Mouse (Mus musculus) hindbrain, embryonic 11.5 days (tissue): ENCODE results near the gene Taok3. TPM values are rescaled to one million over a fixed set of nuclear protein-coding genes. Genes with fewer than 3 reads are reported as not detected.

Experiments
- ATAC-seq: fragments of 200-750 bp; cut with Nextera tagmentation; 2 replicates; pipeline ENCODE4 v1.8.0; 2017; ENCODE audit warnings: mild to moderate bottlenecking, moderate TSS enrichment, moderate library complexity; ENCODE audit not compliant: low FRiP score
- DNase-seq: peaks from one replicate; pipeline ENCODE4 v3.0.0-alpha.2; 2015; ENCODE audit warnings: low spot score
- H3K27ac ChIP-seq: fragments of 300-500 bp; sonication (generic); 2 replicates; pipeline ENCODE4 v1.5.1; 2014; ENCODE audit warnings: mild to moderate bottlenecking, low read depth, low read length
- H3K27me3 ChIP-seq: fragments of 300-500 bp; sonication (generic); 2 replicates; pipeline ENCODE4 v1.6.1; 2014; ENCODE audit warnings: mild to moderate bottlenecking, low read length, moderate library complexity, mixed read lengths; ENCODE audit not compliant: control insufficient read depth, insufficient read depth
- H3K36me3 ChIP-seq: fragments of 300-500 bp; sonication (generic); 2 replicates; pipeline ENCODE4 v1.6.1; 2014; ENCODE audit warnings: mild to moderate bottlenecking, low read length, moderate library complexity, mixed read lengths; ENCODE audit not compliant: control insufficient read depth, insufficient read depth
- H3K4me1 ChIP-seq: fragments of 300-500 bp; sonication (generic); replicated peaks from 2 replicates; pipeline ENCODE4 v1.6.1; 2014; ENCODE audit warnings: low read length, mixed read lengths; ENCODE audit not compliant: control insufficient read depth, insufficient read depth
- H3K4me2 ChIP-seq: fragments of 300-500 bp; sonication (generic); replicated peaks from 2 replicates; pipeline ENCODE4 v1.6.1; 2014; ENCODE audit warnings: mild to moderate bottlenecking, low read depth, low read length
- H3K4me3 ChIP-seq: fragments of 300-500 bp; sonication (generic); 2 replicates; pipeline ENCODE4 v1.5.1; 2014; ENCODE audit warnings: low read depth, low read length
- H3K9ac ChIP-seq: fragments of 300-500 bp; sonication (generic); 2 replicates; pipeline ENCODE4 v1.6.1; 2014; ENCODE audit warnings: low read depth, low read length
- H3K9me3 ChIP-seq: fragments of 300-500 bp; sonication (generic); 2 replicates; pipeline ENCODE4 v1.6.1; 2016; ENCODE audit warnings: low read length; ENCODE audit not compliant: control insufficient read depth
- WGBS: fragments of 180-500 bp; shearing (Covaris S2); extraction: QIAGEN DNeasy Blood & Tissue Kit; methylation state at CpG from one replicate; pipeline ENCODE4 v1.1.7; 2014; 5-methylcytosine and 5-hydroxymethylcytosine counted together
- polyA plus RNA-seq: library from polyadenylated mRNA; unstranded; fragments of >200 nt; fragmentation: Nextera tagmentation; extraction: Ambion mirVana; gene quantifications from 2 replicates; pipeline ENCODE4 v1.2.1, GENCODE M21; 2014

Gene Taok3
- polyA plus RNA-seq, 1 experiment from 2014 or later, result 21.7 TPM

DNA sequence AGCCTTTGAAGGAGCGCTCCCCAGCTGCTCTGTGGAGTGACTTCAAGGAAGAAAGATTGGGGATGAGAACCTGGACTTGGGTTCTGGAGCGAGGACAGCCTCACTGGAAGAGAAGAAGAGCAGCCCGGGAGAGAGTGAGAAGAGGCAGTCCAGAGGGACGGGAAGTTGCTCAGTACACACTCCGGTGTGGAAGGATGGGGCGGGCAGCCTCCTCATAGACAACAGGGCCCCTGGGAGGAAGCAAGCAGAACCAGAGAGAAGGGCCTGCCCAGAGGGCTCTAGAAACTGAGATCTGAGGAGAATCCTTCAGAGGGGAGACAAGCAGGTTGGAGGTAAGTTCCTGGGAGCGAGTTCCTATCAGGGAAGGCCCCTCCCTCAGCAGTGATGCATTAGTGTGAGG, 20.4 kb downstream of the Taok3 start:
- Histone ChIP-seq H3K4me1 (peaks cover 2% of the 10 kb centered on the region; the same call in 1 of the 2 replicates), H3K9ac (no peak overlapping the region), H3K36me3 (no peaks in the 10 kb centered on the region), H3K9me3 (no peaks in the 10 kb centered on the region), H3K27ac (no peak overlapping the region), H3K27me3 (no peaks in the 10 kb centered on the region), H3K4me2 (no peak overlapping the region), H3K4me3 (no peak overlapping the region)
- 73% methylated on average over 7 of the region's 7 CpGs for WGBS
- ATAC-seq (no peak), DNase-seq (no peak)

DNA sequence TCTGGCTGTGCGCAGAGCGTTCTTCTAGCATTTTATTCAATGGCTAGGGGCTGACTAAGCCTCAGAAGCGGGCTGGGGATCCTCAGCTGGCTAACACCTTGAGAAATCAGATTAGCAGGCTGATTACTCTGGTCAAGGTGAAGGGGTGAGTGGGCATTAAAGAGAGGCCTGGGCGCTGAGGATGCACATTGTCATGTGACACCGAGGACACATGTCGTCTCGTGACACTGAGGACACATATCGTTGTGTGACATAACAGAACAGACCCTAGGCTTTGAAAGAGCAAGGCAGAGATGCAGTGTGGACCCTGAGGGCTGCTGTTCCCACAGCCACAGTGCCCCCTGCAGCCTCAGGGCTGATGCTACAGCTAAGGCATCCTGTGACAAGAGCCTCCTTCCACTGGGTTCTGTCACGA, 23.8 kb downstream of the Taok3 start:
- Histone ChIP-seq H3K4me3 (no peak overlapping the region), H3K4me2 (no peak overlapping the region), H3K9me3 (no peaks in the 10 kb centered on the region; the same call in 1 of the 2 replicates), H3K27me3 (no peaks in the 10 kb centered on the region), H3K4me1 (no peaks in the 10 kb centered on the region), H3K9ac (no peak overlapping the region), H3K36me3 (no peaks in the 10 kb centered on the region), H3K27ac (no peak overlapping the region)
- 62% methylated on average over 9 of the region's 9 CpGs for WGBS
- DNase-seq, result peak; percentile 50
- ATAC-seq, result no peak

DNA sequence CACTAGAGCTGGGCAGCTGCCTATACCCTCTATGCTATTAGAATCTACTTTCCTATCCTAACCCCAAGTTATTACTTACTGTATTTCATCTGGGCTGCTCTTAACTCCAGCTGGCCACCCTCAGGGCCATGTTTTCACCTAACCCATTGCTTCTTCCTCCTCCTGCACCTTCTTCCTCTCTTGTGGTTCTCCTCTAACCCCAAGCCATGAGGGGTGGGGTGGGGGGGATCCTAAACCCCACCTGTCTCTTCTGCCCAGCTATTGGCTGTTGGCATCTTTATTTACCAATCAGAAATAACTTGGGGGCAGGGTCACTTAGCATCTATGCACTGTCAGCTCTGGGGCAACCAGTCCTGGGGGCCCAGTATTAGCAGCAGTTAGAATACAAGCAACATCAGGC, 26.2 kb downstream of the Taok3 start:
- no peak for ATAC-seq
- H3K4me3 ChIP-seq, result no peak overlapping the region

DNA sequence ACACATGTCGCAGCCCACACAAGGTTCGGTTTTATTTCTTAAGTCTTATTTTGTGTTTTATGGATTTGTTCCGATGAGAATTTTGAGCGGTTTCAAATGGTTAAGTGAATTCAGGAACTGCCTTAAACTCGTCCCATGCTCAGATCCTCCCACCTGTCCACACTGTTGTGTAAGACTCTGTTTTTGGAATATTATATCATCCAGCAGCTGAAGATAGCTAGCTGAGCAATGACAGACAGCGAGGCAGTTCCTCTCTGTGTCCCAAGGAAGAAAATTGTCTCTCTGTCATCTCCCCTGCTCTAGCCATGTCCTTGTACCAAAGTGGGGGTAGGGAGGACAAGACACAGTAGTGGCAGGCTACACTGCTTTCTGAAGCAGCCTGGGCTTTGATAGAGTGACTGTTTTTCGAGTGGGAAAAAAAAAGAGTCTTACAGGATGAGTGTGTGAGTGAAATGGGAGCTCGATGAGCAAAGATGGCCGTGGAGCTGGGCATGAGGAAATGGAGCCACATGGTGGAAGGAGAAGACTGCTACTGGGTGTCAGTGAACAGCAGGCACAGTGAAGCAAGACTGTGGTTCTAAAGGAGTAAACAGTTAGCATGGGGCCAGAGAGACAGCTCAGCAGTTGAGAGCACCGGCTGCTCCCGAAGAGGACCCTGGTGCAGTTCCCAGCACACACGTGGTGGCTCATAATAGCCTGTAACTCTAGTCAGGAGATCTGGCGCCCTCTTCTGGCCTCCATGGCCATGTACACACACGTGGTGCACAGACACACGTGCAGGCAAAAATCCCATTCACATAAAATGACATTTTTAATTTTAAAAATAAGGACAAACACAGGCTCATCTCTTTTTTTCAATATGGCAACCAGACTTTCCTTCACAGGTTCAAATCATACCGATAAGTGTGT, 27.5 kb downstream of the Taok3 start:
- H3K9ac ChIP-seq, result no peak overlapping the region
- no peaks in the 10 kb centered on the region for H3K4me1 ChIP-seq
- no peak for DNase-seq
- H3K9me3 ChIP-seq, result no peaks in the 10 kb centered on the region; the same call in 1 of the 2 replicates
- no peaks in the 10 kb centered on the region for H3K36me3 ChIP-seq
- no peaks in the 10 kb centered on the region for H3K27me3 ChIP-seq
- WGBS, result 91% methylated on average over 16 of the region's 16 CpGs
- ATAC-seq, result no peak
- no peak overlapping the region for H3K27ac ChIP-seq
- H3K4me2 ChIP-seq, result no peak overlapping the region
- H3K4me3 ChIP-seq, result no peak overlapping the region

More for the DNA sequence above, 26.2 kb downstream of the Taok3 start:
- H3K27me3 ChIP-seq, result no peaks in the 10 kb centered on the region
- H3K36me3 ChIP-seq, result no peaks in the 10 kb centered on the region
- H3K9ac ChIP-seq, result no peak overlapping the region
- no peaks in the 10 kb centered on the region; the same call in 1 of the 2 replicates for H3K9me3 ChIP-seq
- no peak overlapping the region for H3K27ac ChIP-seq
- H3K4me2 ChIP-seq, result no peak overlapping the region
- no peaks in the 10 kb centered on the region for H3K4me1 ChIP-seq
- DNase-seq, result no peak

DNA sequence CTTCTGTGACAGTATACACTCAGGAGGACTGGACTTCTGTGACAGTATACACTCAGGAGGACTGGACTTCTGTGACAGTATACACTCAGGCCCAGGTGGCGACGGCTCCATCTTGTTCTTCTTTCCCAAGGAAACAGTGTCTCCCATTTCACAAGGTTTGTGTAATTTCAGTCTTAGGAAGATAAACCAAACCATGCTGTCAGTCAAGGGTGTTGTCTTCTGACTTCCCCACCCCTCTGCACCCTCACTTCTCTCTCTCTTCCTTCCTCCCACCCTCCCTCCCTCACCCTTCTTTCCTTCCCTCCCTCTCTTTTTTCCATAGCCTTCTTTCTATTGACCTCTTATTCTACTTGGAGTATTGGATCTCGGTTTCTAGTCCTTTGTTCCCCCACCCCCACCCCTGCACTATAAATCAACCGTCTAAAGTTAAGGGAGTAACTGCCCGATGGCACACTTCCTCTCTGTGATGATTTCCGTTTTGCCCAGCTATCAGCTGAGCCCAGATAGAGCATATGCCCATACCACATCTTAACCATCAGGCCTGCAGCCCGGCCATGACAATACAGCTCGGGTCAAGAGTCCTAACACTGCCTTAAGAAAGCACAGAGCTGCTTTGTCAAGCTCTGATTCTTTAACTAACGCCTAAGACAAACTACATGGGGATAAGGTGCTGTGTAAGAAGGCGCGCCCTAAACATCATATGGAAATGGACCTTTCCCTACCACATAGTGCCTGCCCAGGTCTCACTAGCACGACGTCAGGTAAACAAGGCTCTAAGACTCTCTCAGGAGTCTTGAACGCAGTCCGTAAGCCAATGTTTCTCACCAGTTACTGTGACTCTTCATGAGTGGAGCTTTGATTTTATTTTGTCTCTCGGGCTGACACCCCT, 29.4 kb downstream of the Taok3 start:
- ATAC-seq (no peak), DNase-seq (no peak)
- Histone ChIP-seq H3K4me3 (no peak overlapping the region), H3K36me3 (no peaks in the 10 kb centered on the region), H3K27ac (no peak overlapping the region), H3K9me3 (no peaks in the 10 kb centered on the region; the same call in 1 of the 2 replicates), H3K9ac (no peak overlapping the region), H3K27me3 (no peaks in the 10 kb centered on the region), H3K4me2 (no peak overlapping the region), H3K4me1 (no peaks in the 10 kb centered on the region)
- WGBS, result 87% methylated on average over 16 of the region's 16 CpGs

DNA sequence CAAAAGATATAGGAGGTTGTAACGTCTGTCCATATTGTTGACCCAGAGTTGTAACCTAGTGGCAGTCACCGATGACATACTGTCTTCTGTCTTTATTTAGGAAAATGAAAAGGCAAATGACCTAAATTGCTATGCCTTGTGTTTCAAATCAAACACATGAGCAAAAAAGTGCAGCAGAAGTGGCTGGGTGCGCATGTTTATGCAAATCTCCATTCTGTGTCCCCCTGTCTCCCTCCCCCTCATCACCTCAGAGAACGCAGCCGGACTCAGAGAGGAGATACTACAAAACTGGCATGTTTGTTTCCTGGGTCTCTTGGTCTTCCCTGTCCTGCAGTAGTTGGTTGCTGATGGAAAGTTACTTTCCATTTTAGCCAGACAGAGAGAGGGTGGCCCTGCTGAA, 30.1 kb downstream of the Taok3 start:
- Histone ChIP-seq H3K27me3 (no peaks in the 10 kb centered on the region), H3K4me3 (no peak overlapping the region), H3K9ac (no peak overlapping the region), H3K9me3 (no peaks in the 10 kb centered on the region; the same call in 1 of the 2 replicates), H3K27ac (no peak overlapping the region), H3K36me3 (no peaks in the 10 kb centered on the region), H3K4me1 (no peaks in the 10 kb centered on the region), H3K4me2 (no peak overlapping the region)
- 92% methylated on average over 5 of the region's 5 CpGs for WGBS
- ATAC-seq, result no peak
- no peak for DNase-seq

DNA sequence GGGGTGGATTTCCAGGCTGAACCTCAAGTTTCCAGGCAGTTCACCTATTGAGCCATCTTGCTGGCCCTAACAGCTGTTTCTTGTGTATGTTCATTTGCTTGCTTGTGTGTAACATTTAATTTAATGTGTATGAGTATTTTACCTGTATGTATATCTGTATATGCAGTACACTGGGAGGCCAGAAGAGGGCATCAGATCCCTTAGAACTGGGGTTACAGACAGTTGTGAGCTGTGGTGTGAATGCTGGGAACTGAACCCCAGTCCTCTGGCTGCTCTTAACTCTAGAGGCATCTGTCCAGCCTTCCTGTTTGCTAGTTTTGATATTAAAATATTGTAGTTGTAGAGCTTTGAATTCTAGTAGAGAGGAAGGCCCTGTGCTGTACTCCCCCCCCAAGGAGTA, 33.0 kb downstream of the Taok3 start:
- H3K9me3 ChIP-seq, result no peaks in the 10 kb centered on the region
- no peaks in the 10 kb centered on the region for H3K4me1 ChIP-seq
- no peaks in the 10 kb centered on the region for H3K27me3 ChIP-seq
- H3K4me3 ChIP-seq, result no peak overlapping the region
- no peak overlapping the region for H3K27ac ChIP-seq
- DNase-seq (no peak), ATAC-seq (no peak)
- no peaks in the 10 kb centered on the region for H3K36me3 ChIP-seq
- H3K9ac ChIP-seq, result no peak overlapping the region
- H3K4me2 ChIP-seq, result no peak overlapping the region

DNA sequence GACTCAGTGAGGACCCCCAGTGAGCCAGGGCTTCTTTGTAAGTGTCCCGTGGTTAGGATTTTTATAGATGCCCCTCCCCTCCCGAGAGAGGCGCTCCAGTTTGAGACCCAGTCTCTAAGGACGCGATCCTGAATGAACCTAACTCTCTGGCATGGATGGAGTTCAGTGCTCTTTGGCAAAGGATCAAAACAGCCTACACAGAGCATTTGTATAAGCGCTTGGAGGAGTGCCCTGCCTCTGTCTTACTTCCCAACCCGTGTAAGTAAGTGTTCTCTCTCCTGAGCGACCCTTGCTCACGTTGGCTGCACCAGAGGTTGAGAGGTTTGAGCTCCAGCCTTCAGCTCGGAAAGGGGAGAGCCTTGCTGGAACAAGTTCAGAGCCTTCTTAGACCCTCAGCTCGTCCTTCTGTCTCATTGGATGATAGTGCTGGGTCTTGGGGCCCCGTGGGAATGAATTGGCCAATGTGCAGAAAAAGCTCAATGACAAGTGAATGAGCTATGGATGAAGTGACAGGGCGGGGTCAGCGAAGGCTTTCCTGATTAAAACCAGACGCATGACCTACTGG, 33.7 kb downstream of the Taok3 start:
- Histone ChIP-seq H3K9me3 (no peaks in the 10 kb centered on the region), H3K4me3 (no peak overlapping the region), H3K9ac (no peak overlapping the region), H3K36me3 (no peaks in the 10 kb centered on the region), H3K4me1 (no peaks in the 10 kb centered on the region), H3K27me3 (no peaks in the 10 kb centered on the region), H3K4me2 (no peak overlapping the region), H3K27ac (no peak overlapping the region)
- DNase-seq, result no peak
- 76% methylated on average over 15 of the region's 15 CpGs for WGBS
- ATAC-seq, result no peak
